In the genomic region with DNA sequence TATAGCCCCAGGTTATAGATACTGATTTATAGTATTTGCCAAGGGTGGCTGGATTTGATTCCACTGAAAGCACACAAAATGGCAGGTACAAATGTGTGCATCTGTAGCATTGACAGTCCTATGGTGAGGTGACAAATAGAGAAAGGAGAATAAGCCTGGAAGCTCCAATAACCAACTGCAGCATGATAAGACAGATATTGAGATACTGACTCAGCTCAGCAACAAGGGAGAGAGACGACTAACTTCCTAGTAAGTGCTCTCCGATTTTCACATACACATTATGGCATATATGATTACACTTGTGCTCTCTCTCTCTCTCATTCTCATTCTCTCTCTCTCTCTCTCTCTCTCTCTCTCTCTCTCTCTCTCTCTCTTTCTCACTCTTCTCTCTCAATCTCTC, we compare ENCODE assay signal across 13 mouse cellular contexts.
"Had no signal": no experiment of that assay in that cellular context is flagged by ENCODE, and none has a peak within 500 bp of the region (broad histone marks: within the 10 kb centered on the region; RNA-seq: fewer than 3 reads in every experiment).

No protein-coding gene starts in this region.

- H3K36me3 ChIP-seq: limb, embryonic 13.5 days; midbrain, embryonic 13.5 days; neural tube, embryonic 12.5 days had no signal

- DNase-seq: kidney, adult 8-10 months; kidney, postnatal 36 days; layer of hippocampus, adult 9-11 months; layer of hippocampus, postnatal 36 days; left cerebral cortex, postnatal 4 days; lung, adult 18-20 months; lung, postnatal 36 days; thymus, postnatal 4 days had no signal

- H3K27me3 ChIP-seq: limb, embryonic 13.5 days; midbrain, embryonic 13.5 days; neural tube, embryonic 12.5 days had no signal

- ATAC-seq: midbrain, embryonic 13.5 days had no signal

- H3K4me3 ChIP-seq: limb, embryonic 13.5 days; midbrain, embryonic 13.5 days; neural tube, embryonic 12.5 days had no signal

- H3K4me1 ChIP-seq: limb, embryonic 13.5 days; midbrain, embryonic 13.5 days; neural tube, embryonic 12.5 days had no signal

- H3K9ac ChIP-seq: limb, embryonic 13.5 days; liver, embryonic 14.5 days; midbrain, embryonic 13.5 days; neural tube, embryonic 12.5 days had no signal

- H3K27ac ChIP-seq: limb, embryonic 13.5 days; liver, embryonic 14.5 days; midbrain, embryonic 13.5 days; neural tube, embryonic 12.5 days; stomach, postnatal 0 days had no signal

- H3K9me3 ChIP-seq: limb, embryonic 13.5 days; midbrain, embryonic 13.5 days; neural tube, embryonic 12.5 days had no signal
